Mouse (Mus musculus) kidney, embryonic 14.5 days (tissue): ENCODE data around the gene Gm10428. TPM values are rescaled to one million over a fixed set of nuclear protein-coding genes. Genes with fewer than 3 reads are reported as not detected.
A peak's percentile ranks its signal among the peaks of the same experiment; 100 is the strongest.
"Not testable (repeated sequence)": the region's sequence is repeated elsewhere in the genome, so short reads cannot be mapped to it uniquely, and the experiment has no call there.

ENCODE experiments used
- ATAC-seq: fragments of 200-750 bp; cut with Nextera tagmentation; 2 replicates; pipeline ENCODE4 v1.8.0; 2017; ENCODE audit warnings: moderate number of reproducible peaks, mild to moderate bottlenecking, moderate TSS enrichment, moderate library complexity; ENCODE audit not compliant: low FRiP score, low TSS enrichment
- H3K27ac ChIP-seq: fragments of 300-500 bp; sonication (generic); 2 replicates; pipeline ENCODE4 v1.5.1; 2014; ENCODE audit warnings: low read depth, mild to moderate bottlenecking, low read length, moderate library complexity, mixed read lengths
- H3K27me3 ChIP-seq: fragments of 300-500 bp; sonication (generic); 2 replicates; pipeline ENCODE4 v1.6.1; 2014; ENCODE audit warnings: mild to moderate bottlenecking, low read length; ENCODE audit not compliant: control insufficient read depth, insufficient read depth
- H3K36me3 ChIP-seq: fragments of 300-500 bp; sonication (generic); 2 replicates; pipeline ENCODE4 v1.6.1; 2014; ENCODE audit warnings: low read length, mixed read lengths; ENCODE audit not compliant: control insufficient read depth, insufficient read depth
- H3K4me1 ChIP-seq: fragments of 300-500 bp; sonication (generic); 2 replicates; pipeline ENCODE4 v1.6.1; 2014; ENCODE audit warnings: low read length, mixed read lengths; ENCODE audit not compliant: control insufficient read depth, insufficient read depth
- H3K4me2 ChIP-seq: fragments of 300-500 bp; sonication (generic); replicated peaks from 2 replicates; pipeline ENCODE4 v1.6.1; 2014; ENCODE audit warnings: low read depth, mild to moderate bottlenecking, low read length
- H3K4me3 ChIP-seq: fragments of 300-500 bp; sonication (generic); 2 replicates; pipeline ENCODE4 v1.5.1; 2014; ENCODE audit warnings: mild to moderate bottlenecking, low read length
- H3K9ac ChIP-seq: fragments of 300-500 bp; sonication (generic); 2 replicates; pipeline ENCODE4 v1.6.1; 2014; ENCODE audit warnings: low read depth, mild to moderate bottlenecking, low read length, moderate library complexity
- H3K9me3 ChIP-seq: fragments of 300-500 bp; sonication (generic); 2 replicates; pipeline ENCODE4 v1.6.1; 2016; ENCODE audit warnings: low read length; ENCODE audit not compliant: control insufficient read depth
- WGBS: fragments of 180-500 bp; shearing (Covaris S2); extraction: QIAGEN DNeasy Blood & Tissue Kit; methylation state at CpG from one replicate; pipeline ENCODE4 v1.1.7; 2014; 5-methylcytosine and 5-hydroxymethylcytosine counted together
- polyA plus RNA-seq: library from polyadenylated mRNA; unstranded; fragments of >200 nt; fragmentation: Nextera tagmentation; extraction: Ambion mirVana; gene quantifications from 2 replicates; pipeline ENCODE4 v1.2.1, GENCODE M21; 2014

The Gm10428 gene
- polyA plus RNA-seq, 1 experiment from 2014 or later: not detected

- H3K36me3 ChIP-seq: no peaks in the 10 kb centered on the region
- H3K4me2 ChIP-seq: no peak overlapping the region
- no peaks in the 10 kb centered on the region for H3K9me3 ChIP-seq
- H3K27me3 ChIP-seq: no peaks in the 10 kb centered on the region
- H3K4me1 ChIP-seq: no peaks in the 10 kb centered on the region
- WGBS: 83% methylated on average over 10 of the region's 10 CpGs
- no peak overlapping the region for H3K27ac ChIP-seq
- ATAC-seq: no peak
- H3K9ac ChIP-seq: no peak overlapping the region
- no peak overlapping the region for H3K4me3 ChIP-seq
Observed at GRCm38 (mm10) chr11:62742261-62742957, 10.5 kb upstream of the Gm10428 start.

GRCm38 (mm10) chr11:62744103-62744502, 8.8 kb upstream of the Gm10428 start:
- Histone ChIP-seq H3K4me3 (no peak overlapping the region), H3K4me1 (no peaks in the 10 kb centered on the region), H3K36me3 (no peaks in the 10 kb centered on the region), H3K27ac (no peak overlapping the region), H3K9ac (no peak overlapping the region), H3K4me2 (no peak overlapping the region), H3K9me3 (no peaks in the 10 kb centered on the region), H3K27me3 (no peaks in the 10 kb centered on the region)
- WGBS: 46% methylated on average over 5 of the region's 5 CpGs
- ATAC-seq: no peak

GRCm38 (mm10) chr11:62746001-62746533, 6.8 kb upstream of the Gm10428 start:
- Histone ChIP-seq H3K9me3 (no peaks in the 10 kb centered on the region), H3K9ac (no peak overlapping the region), H3K4me1 (no peaks in the 10 kb centered on the region), H3K27me3 (no peaks in the 10 kb centered on the region), H3K4me3 (peak overlapping the region; percentile 33), H3K36me3 (no peaks in the 10 kb centered on the region), H3K27ac (no peak overlapping the region), H3K4me2 (peak overlapping the region; percentile 61)
- 2% methylated on average over 27 of the region's 27 CpGs for WGBS
- peak; percentile 47; the same call in 1 of the 2 replicates for ATAC-seq

GRCm38 (mm10) chr11:62747227-62747626, 5.7 kb upstream of the Gm10428 start:
- Histone ChIP-seq H3K9me3 (no peaks in the 10 kb centered on the region), H3K4me1 (no peaks in the 10 kb centered on the region), H3K27me3 (no peaks in the 10 kb centered on the region), H3K9ac (no peak overlapping the region), H3K4me3 (no peak overlapping the region), H3K4me2 (no peak overlapping the region), H3K27ac (no peak overlapping the region), H3K36me3 (no peaks in the 10 kb centered on the region)
- WGBS: 71% methylated on average over 9 of the region's 9 CpGs
- no peak for ATAC-seq

- Histone ChIP-seq H3K36me3 (no peaks in the 10 kb centered on the region), H3K9me3 (no peaks in the 10 kb centered on the region), H3K4me2 (no peak overlapping the region), H3K4me1 (no peaks in the 10 kb centered on the region), H3K4me3 (no peak overlapping the region), H3K27ac (no peak overlapping the region), H3K9ac (no peak overlapping the region), H3K27me3 (no peaks in the 10 kb centered on the region)
- ATAC-seq: no peak
- 82% methylated on average over 4 of the region's 4 CpGs for WGBS
Observed at GRCm38 (mm10) chr11:62748062-62748461, 4.8 kb upstream of the Gm10428 start.

GRCm38 (mm10) chr11:62749445-62749844, 3.5 kb upstream of the Gm10428 start:
- not testable (repeated sequence) for H3K27ac ChIP-seq, H3K27me3 ChIP-seq, H3K36me3 ChIP-seq, H3K4me2 ChIP-seq, H3K4me3 ChIP-seq, ATAC-seq, H3K9me3 ChIP-seq, H3K4me1 ChIP-seq, H3K9ac ChIP-seq
- 88% methylated on average over 13 of the region's 13 CpGs for WGBS

- H3K9me3 ChIP-seq: no peaks in the 10 kb centered on the region
- H3K9ac ChIP-seq: no peak overlapping the region
- peaks cover 6% of the 10 kb centered on the region; the same call in 1 of the 2 replicates for H3K4me1 ChIP-seq
- no peak overlapping the region for H3K4me3 ChIP-seq
- no peak overlapping the region for H3K27ac ChIP-seq
- WGBS: 22% methylated on average over 11 of the region's 11 CpGs
- H3K36me3 ChIP-seq: no peaks in the 10 kb centered on the region
- no peak for ATAC-seq
- H3K27me3 ChIP-seq: no peaks in the 10 kb centered on the region
- no peak overlapping the region for H3K4me2 ChIP-seq
Observed at GRCm38 (mm10) chr11:62752191-62752590, 709 bp upstream of the Gm10428 start.

GRCm38 (mm10) chr11:62756456-62757142, 3.7 kb downstream of the Gm10428 start:
- peak overlapping the region; percentile 22; the same call in 1 of the 2 replicates for H3K4me3 ChIP-seq
- no peaks in the 10 kb centered on the region for H3K9me3 ChIP-seq
- peaks cover 8% of the 10 kb centered on the region; the same call in 1 of the 2 replicates for H3K4me1 ChIP-seq
- ATAC-seq: peak; percentile 100
- H3K4me2 ChIP-seq: peak overlapping the region; percentile 42
- 8% methylated on average over 36 of the region's 36 CpGs for WGBS
- no peaks in the 10 kb centered on the region for H3K27me3 ChIP-seq
- H3K9ac ChIP-seq: no peak overlapping the region
- no peak overlapping the region for H3K27ac ChIP-seq
- no peaks in the 10 kb centered on the region for H3K36me3 ChIP-seq

- Histone ChIP-seq H3K4me3 (peak overlapping the region; percentile 22; the same call in 1 of the 2 replicates), H3K9ac (0 out of 2 replicates have a peak overlapping the region, but pooled peaks have one; percentile 42), H3K9me3 (no peaks in the 10 kb centered on the region), H3K36me3 (no peaks in the 10 kb centered on the region), H3K4me1 (peaks cover 8% of the 10 kb centered on the region; the same call in 1 of the 2 replicates), H3K4me2 (peak overlapping the region; percentile 42), H3K27ac (no peak overlapping the region), H3K27me3 (no peaks in the 10 kb centered on the region)
- 5% methylated on average over 7 of the region's 7 CpGs for WGBS
- ATAC-seq: no peak
Observed at GRCm38 (mm10) chr11:62757143-62757507, 4.2 kb downstream of the Gm10428 start.
